Mouse (Mus musculus) inflammation-experienced regulatory T-cells, adult 16 weeks (primary cell): Measurements from ENCODE around the gene Pabpc1l. TPM values are rescaled to one million over a fixed set of nuclear protein-coding genes. Genes with fewer than 3 reads are reported as not detected.

Experiments
- polyA plus RNA-seq: library from polyadenylated mRNA; unstranded; fragments of 100-300 nt; shearing (Covaris generic); gene quantifications from one replicate; pipeline ENCODE4 v1.2.1, GENCODE M21; 2017

Pabpc1l gene
- 1.9 TPM for polyA plus RNA-seq

GRCm38 (mm10) chr2:164025150-164025549, at the start of gene Pabpc1l:
Gene Pabpc1l (plus strand): TSS chr2:164025450.

DNA sequence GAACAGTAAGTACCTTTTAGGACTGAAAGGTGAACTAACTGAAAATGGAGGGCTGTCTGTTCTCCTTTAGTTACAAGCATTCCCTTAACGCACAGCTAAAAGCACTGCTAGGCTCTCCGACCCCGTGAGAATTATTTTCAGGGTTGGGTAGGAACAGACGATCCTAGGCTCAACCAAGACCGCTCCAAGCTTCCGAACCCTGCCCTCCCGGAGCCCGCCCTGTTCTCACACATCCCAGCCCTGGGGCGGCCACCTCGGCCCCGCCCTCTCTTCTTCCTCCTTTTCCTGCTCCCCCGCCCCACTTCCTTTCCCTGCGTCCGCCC, 30.6 kb upstream of the Pabpc1l start, which contains the start of gene Ywhab:
Ywhab (plus strand) TSS at position 307 of the 323 bp plus-strand sequence.

DNA sequence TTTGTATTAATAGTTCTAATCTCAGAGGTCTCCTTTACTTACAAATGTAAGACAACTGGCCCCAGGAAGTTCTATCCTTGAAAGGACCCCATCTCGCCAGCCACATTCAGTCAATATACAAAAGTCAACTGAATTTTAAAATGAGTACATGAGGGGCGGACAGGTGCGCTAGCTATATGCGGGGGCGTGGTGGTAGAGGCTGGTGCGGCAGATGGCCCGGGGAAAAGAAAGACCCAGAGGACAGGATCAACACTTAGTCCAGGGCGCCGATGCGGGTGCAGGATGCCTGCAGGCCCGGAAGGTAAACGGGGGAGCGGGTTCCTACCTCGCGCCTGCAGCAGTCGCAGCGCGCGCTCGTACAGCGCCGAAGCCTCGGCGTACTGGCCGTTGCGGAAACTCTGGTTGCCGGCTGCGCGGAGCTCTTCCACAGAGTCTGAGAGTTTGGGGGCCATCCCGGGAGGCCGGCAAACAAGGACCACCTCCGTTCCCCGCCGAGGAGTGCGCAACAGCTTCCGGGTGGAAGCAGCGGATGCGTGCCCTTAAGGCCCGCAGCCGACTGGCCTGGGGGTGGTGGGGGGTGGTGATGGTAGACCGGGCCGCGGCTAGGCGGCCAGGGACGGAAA, 45.0 kb downstream of the Pabpc1l start, which contains the start of gene Stk4:
Stk4 (plus strand) TSS at position 181 of the 623 bp plus-strand sequence.

GRCm38 (mm10) chr2:164070765-164071436, 45.7 kb downstream of the Pabpc1l start, which contains the start of gene Tomm34:
Gene Tomm34 (minus strand): TSS chr2:164071169.

Other genes starting within 250 kb of the Pabpc1l start
- gene Ccn5, start 204.6 kb upstream of the Pabpc1l start, polyA plus RNA-seq, result not detected
- not detected for gene Kcnk15, start 171.8 kb upstream of the Pabpc1l start, polyA plus RNA-seq
- gene Rims4, start 106.8 kb upstream of the Pabpc1l start, polyA plus RNA-seq, result not detected
- 92.4 TPM for gene Ywhab, start 30.5 kb upstream of the Pabpc1l start, polyA plus RNA-seq
- 300 TPM for gene Stk4, start 44.9 kb downstream of the Pabpc1l start, polyA plus RNA-seq
- gene Tomm34, start 45.7 kb downstream of the Pabpc1l start, polyA plus RNA-seq, result 143 TPM
- gene Kcns1, start 145.7 kb downstream of the Pabpc1l start, polyA plus RNA-seq, result not detected
- gene Wfdc5, start 157.3 kb downstream of the Pabpc1l start, polyA plus RNA-seq, result not detected
- not detected for gene Wfdc12, start 165.2 kb downstream of the Pabpc1l start, polyA plus RNA-seq
- not detected for gene Wfdc15a, start 174.7 kb downstream of the Pabpc1l start, polyA plus RNA-seq
- gene Wfdc15b, start 196.2 kb downstream of the Pabpc1l start, polyA plus RNA-seq, result not detected
- not detected for gene Svs2, start 213.0 kb downstream of the Pabpc1l start, polyA plus RNA-seq
- gene Svs3b, start 231.2 kb downstream of the Pabpc1l start, polyA plus RNA-seq, result not detected